Mouse (Mus musculus) MEL (cell line): ENCODE results near the gene Thrap3. TPM values are rescaled to one million over a fixed set of nuclear protein-coding genes. Genes with fewer than 3 reads are reported as not detected.

Source experiments
- DNase-seq: peaks from one replicate; pipeline ENCODE4 v3.0.0; 2011; ENCODE audit warnings: low read depth, low spot score
- H3K27ac ChIP-seq: 2 replicates; pipeline ENCODE4 v1.5.1; 2012; ENCODE audit warnings: low read depth, mild to moderate bottlenecking, control low read depth, low read length, moderate library complexity; ENCODE audit not compliant: control insufficient read depth
- H3K27me3 ChIP-seq, 2 experiments: fragments of 150-350 bp in 1 of 2; sonication (generic) in 1 of 2; 2 replicates each; pipeline ENCODE4 v1.6.1; 2012; ENCODE audit warnings: low read length in 2 of 2, mild to moderate bottlenecking in 2 of 2, improper control_type of control experiment in 1 of 2, moderate library complexity in 1 of 2; ENCODE audit not compliant: insufficient read depth in 2 of 2, control insufficient read depth in 1 of 2
- H3K36me3 ChIP-seq, 2 experiments: 2 replicates each; pipeline ENCODE4 v1.6.1; 2012 to 2014; ENCODE audit warnings: low read length in 2 of 2, improper control_type of control experiment in 1 of 2, inconsistent platforms in 1 of 2, mild to moderate bottlenecking in 1 of 2; ENCODE audit not compliant: insufficient read depth in 2 of 2, control insufficient read depth in 1 of 2
- H3K4me1 ChIP-seq, 2 experiments: fragments of 150-350 bp in 1 of 2; sonication (generic) in 1 of 2; 2 replicates each; pipeline ENCODE4 v1.6.1; 2012; ENCODE audit warnings: low read length in 2 of 2, improper control_type of control experiment in 1 of 2, mild to moderate bottlenecking in 1 of 2; ENCODE audit not compliant: insufficient read depth in 2 of 2, control insufficient read depth in 1 of 2
- H3K4me3 ChIP-seq, 2 experiments: fragments of 150-350 bp in 1 of 2; sonication (generic) in 1 of 2; 2 replicates each; pipeline ENCODE4 v1.5.1; 2012; ENCODE audit warnings: low read depth in 2 of 2, low read length in 2 of 2, mild to moderate bottlenecking in 2 of 2, moderate library complexity in 2 of 2, control low read depth in 1 of 2, improper control_type of control experiment in 1 of 2; ENCODE audit not compliant: control insufficient read depth in 1 of 2, insufficient read depth in 1 of 2
- H3K79me2 ChIP-seq: 2 replicates; pipeline ENCODE4 v1.6.1; 2012; ENCODE audit warnings: mild to moderate bottlenecking, low read length, moderate library complexity; ENCODE audit not compliant: control insufficient read depth, poor library complexity, insufficient read depth
- H3K9ac ChIP-seq: 2 replicates; pipeline ENCODE4 v1.6.1; 2012; ENCODE audit warnings: low read depth, mild to moderate bottlenecking, control low read depth, low read length, moderate library complexity; ENCODE audit not compliant: control insufficient read depth, poor library complexity, severe bottlenecking
- H3K9me3 ChIP-seq: fragments of 150-350 bp; sonication (generic); replicated peaks from 2 replicates; pipeline ENCODE4 v1.6.1; 2012; ENCODE audit warnings: mild to moderate bottlenecking, low read length, improper control_type of control experiment, moderate library complexity; ENCODE audit not compliant: insufficient read depth
- BHLHE40 ChIP-seq: IDR thresholded peaks from 2 replicates; pipeline ENCODE4 v1.6.1; 2012; ENCODE audit warnings: low read depth, mild to moderate bottlenecking, inconsistent platforms, low read length, improper control_type of control experiment, borderline replicate concordance
- CHD1 ChIP-seq: IDR thresholded peaks from 2 replicates; pipeline ENCODE4 v1.6.1; 2012; ENCODE audit warnings: low read depth, mild to moderate bottlenecking, inconsistent platforms, low read length, improper control_type of control experiment
- CHD2 ChIP-seq: IDR thresholded peaks from 2 replicates; pipeline ENCODE4 v1.6.1; 2011; ENCODE audit warnings: low read length, improper control_type of control experiment
- CTCF ChIP-seq, 3 experiments: IDR thresholded peaks in 2 of 3; conservative IDR thresholded peaks in 1 of 3; 2 replicates each; pipeline ENCODE4 v1.5.1; 2011 to 2012; ENCODE audit warnings: low read length in 3 of 3, low read depth in 2 of 3, mild to moderate bottlenecking in 2 of 3, improper control_type of control experiment in 1 of 3, inconsistent platforms in 1 of 3, mixed read lengths in 1 of 3, moderate library complexity in 1 of 3; ENCODE audit not compliant: control insufficient read depth in 1 of 3, insufficient read depth in 1 of 3, poor library complexity in 1 of 3, severe bottlenecking in 1 of 3
- GABPA ChIP-seq: IDR thresholded peaks from 2 replicates; pipeline ENCODE4 v1.6.1; 2012; ENCODE audit warnings: low read depth, mild to moderate bottlenecking, inconsistent platforms, low read length, improper control_type of control experiment, moderate library complexity
- HCFC1 ChIP-seq: IDR thresholded peaks from 2 replicates; pipeline ENCODE4 v1.6.1; 2012; ENCODE audit warnings: low read depth, mild to moderate bottlenecking, inconsistent platforms, low read length, improper control_type of control experiment, moderate library complexity
- JUND ChIP-seq: IDR thresholded peaks from 2 replicates; pipeline ENCODE4 v1.6.1; 2011; ENCODE audit warnings: low read depth, mild to moderate bottlenecking, improper control_type of control experiment, low read length
- KAT2A ChIP-seq: conservative IDR thresholded peaks from 2 replicates; pipeline ENCODE4 v1.6.1; 2012; ENCODE audit warnings: low read depth, low read length, improper control_type of control experiment, inconsistent platforms
- MAFK ChIP-seq: IDR thresholded peaks from 2 replicates; pipeline ENCODE4 v1.6.1; 2011; ENCODE audit warnings: low read depth, mild to moderate bottlenecking, low read length, improper control_type of control experiment, borderline replicate concordance
- MYC ChIP-seq: IDR thresholded peaks from 2 replicates; pipeline ENCODE4 v1.6.1; 2011; ENCODE audit warnings: low read depth, mild to moderate bottlenecking, low read length, improper control_type of control experiment, moderate library complexity
- NELFE ChIP-seq: IDR thresholded peaks from 2 replicates; pipeline ENCODE4 v1.6.1; 2011; ENCODE audit warnings: low read depth, low read length, improper control_type of control experiment
- TBP ChIP-seq: IDR thresholded peaks from 2 replicates; pipeline ENCODE4 v1.8.0; 2011; ENCODE audit warnings: low read depth, low read length, improper control_type of control experiment
- TCF12 ChIP-seq: IDR thresholded peaks from 2 replicates; pipeline ENCODE4 v1.6.1; 2014; ENCODE audit warnings: low read depth, mild to moderate bottlenecking, inconsistent platforms, low read length, improper control_type of control experiment, moderate library complexity
- USF1 ChIP-seq: IDR thresholded peaks from 2 replicates; pipeline ENCODE4 v1.6.1; 2014; ENCODE audit warnings: low read depth, mild to moderate bottlenecking, inconsistent platforms, low read length, improper control_type of control experiment, moderate library complexity
- USF2 ChIP-seq, 2 experiments: IDR thresholded peaks; 2 replicates each; pipeline ENCODE4 v1.6.1; 2011 to 2012; ENCODE audit warnings: improper control_type of control experiment in 2 of 2, low read length in 2 of 2, borderline replicate concordance in 1 of 2, inconsistent platforms in 1 of 2, low read depth in 1 of 2, mild to moderate bottlenecking in 1 of 2; ENCODE audit not compliant: insufficient read depth in 1 of 2
- ZMIZ1 ChIP-seq: IDR thresholded peaks from 2 replicates; pipeline ENCODE4 v1.6.1; 2012; ENCODE audit warnings: low read depth, mild to moderate bottlenecking, inconsistent platforms, low read length, improper control_type of control experiment, moderate library complexity
- ZNF384 ChIP-seq: IDR thresholded peaks from 2 replicates; pipeline ENCODE4 v1.6.1; 2012; ENCODE audit warnings: low read depth, mild to moderate bottlenecking, inconsistent platforms, low read length, improper control_type of control experiment
- polyA plus RNA-seq, 2 experiments: library from polyadenylated mRNA; stranded (reverse) in 1 of 2; unstranded in 1 of 2; fragments of >175 nt in 1 of 2; fragments of >200 nt in 1 of 2; gene quantifications; 2 replicates each; pipeline versions ENCODE4 v1.2.1 to v1.2.4; 2012; ENCODE audit warnings: low replicate concordance in 2 of 2, low read depth in 1 of 2; ENCODE audit not compliant: insufficient read length in 2 of 2, insufficient read depth in 1 of 2, missing spikeins in 1 of 2
- total RNA-seq: library from RNA; depleted of rRNA; stranded (reverse); fragments of 300-350 nt; gene quantifications from 2 replicates; pipeline ENCODE4 v1.2.3, GENCODE M21; 2012

The Thrap3 gene
- total and polyA plus RNA-seq, 3 experiments, result 158 to 471 (median 310) TPM

DNA sequence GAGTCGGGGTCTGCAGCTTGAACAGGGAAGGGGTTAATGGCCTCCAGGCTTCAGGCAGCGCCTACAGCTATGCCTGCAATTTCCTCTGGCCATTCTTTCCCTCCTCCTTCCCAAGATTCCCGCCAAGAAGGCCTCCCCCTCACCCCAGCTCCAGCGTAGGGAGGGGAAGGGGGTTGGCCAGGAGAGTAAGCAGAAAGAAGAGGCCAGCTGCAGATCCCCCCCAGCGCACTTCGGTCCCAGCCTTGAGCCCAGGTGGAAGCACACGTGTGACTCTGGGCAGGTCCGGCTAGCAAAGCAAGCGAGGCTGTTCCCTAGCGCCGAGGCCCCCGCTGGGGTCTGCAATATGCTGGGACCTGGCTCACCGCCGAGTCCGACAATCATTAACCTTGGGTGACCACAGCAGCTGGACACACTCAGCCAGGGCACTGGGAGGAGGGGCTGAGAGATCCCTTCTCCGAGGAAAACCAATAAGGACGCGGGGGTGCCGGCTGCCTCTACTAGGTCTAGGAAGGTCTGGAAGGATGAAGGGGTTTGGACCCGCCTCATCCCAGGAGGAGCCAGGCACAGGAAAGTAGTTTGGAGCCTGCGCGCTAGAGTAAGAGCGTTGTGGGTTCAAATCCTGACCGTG is 54.9 kb downstream of the Thrap3 start, which contains the start of gene Eva1b:
Gene Eva1b, plus strand, starts transcription at position 212 of the 628 bp plus-strand sequence.
- no peak for DNase-seq
- no peak within 1 kb of the TSS for H3K27ac ChIP-seq
- TF ChIP-seq ZMIZ1, result no peak
- TF ChIP-seq CHD2, result no peak
- TF ChIP-seq KAT2A, result no peak
- TF ChIP-seq TCF12, result no peak
- no peak for TF ChIP-seq CHD1
- no peak for TF ChIP-seq ZNF384
- no peak for TF ChIP-seq NELFE
- TF ChIP-seq HCFC1, result no peak
- TF ChIP-seq JUND, result no peak
- TF ChIP-seq CTCF (IDR thresholded peaks at IDR 0.05 in 2 of 3, conservative IDR thresholded peaks at IDR 0.05 in 1 of 3; ENCODE audit: control insufficient read depth in 1 of 3, insufficient read depth in 1 of 3, low read depth in 2 of 3, low read length in 3 of 3, poor library complexity in 1 of 3, severe bottlenecking in 1 of 3), result no peak
- TF ChIP-seq TBP, result no peak
- TF ChIP-seq USF2 (IDR thresholded peaks at IDR 0.05; ENCODE audit: borderline replicate concordance in 1 of 2, insufficient read depth in 1 of 2, low read depth in 1 of 2, low read length in 2 of 2), result no peak

DNA sequence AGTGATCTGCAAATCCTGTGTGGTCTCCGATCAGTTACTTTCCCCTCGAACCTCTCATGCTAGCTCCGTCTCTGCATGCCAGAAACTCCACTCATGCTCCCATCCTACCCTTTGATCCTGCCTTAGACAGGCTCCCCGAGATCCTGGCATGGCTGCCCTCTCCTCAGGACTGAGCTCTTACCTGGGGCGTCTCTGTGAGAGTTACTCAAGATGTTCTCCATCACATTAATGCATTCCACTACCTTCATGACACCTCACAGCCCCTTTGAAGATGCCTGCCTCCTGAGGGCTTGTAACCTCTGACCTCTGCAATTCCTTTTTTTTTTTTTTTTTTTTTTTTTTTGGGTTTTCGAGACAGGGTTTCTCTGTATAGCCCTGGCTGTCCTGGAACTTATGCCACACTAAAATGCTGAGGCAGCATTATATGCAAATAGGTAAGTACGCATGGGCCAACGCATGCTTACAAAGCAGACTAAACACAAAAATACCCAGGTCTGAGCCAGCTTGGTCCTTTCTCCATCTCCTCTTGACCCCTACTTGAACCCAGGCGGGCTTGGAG is 55.5 kb downstream of the Thrap3 start:
- no peaks in the 10 kb centered on the region for H3K36me3 ChIP-seq
- TF ChIP-seq MAFK (peak; percentile 65; the same call in 1 of the 2 replicates), USF2 (IDR thresholded peaks at IDR 0.05; ENCODE audit: borderline replicate concordance in 1 of 2, insufficient read depth in 1 of 2, low read depth in 1 of 2, low read length in 2 of 2) (no peak)
- TF ChIP-seq, all 39 proteins: peak for 1
- no peak overlapping the region for H3K27ac ChIP-seq
- DNase-seq, result no peak
- H3K79me2 ChIP-seq, result no peaks in the 10 kb centered on the region
- no peak overlapping the region for H3K4me3 ChIP-seq
- peaks cover 0 to 7% of the 10 kb centered on the region in 2 experiments; a peak in 2 of 4 replicates for H3K4me1 ChIP-seq
- H3K9me3 ChIP-seq, result no peaks in the 10 kb centered on the region
- H3K27me3 ChIP-seq, result no peaks in the 10 kb centered on the region
- no peak overlapping the region for H3K9ac ChIP-seq

More for the DNA sequence above, 54.9 kb downstream of the Thrap3 start, which contains the start of gene Eva1b:
- Histone ChIP-seq H3K27me3 (no peaks in the 10 kb centered on the region), H3K36me3 (no peaks in the 10 kb centered on the region), H3K79me2 (no peaks in the 10 kb centered on the region), H3K9me3 (no peaks in the 10 kb centered on the region), H3K9ac (peak within 1 kb of the TSS; percentile 65), H3K4me1 (peaks cover 0 to 7% of the 10 kb centered on the region in 2 experiments; a peak in 2 of 4 replicates), H3K4me3 (peak within 1 kb of the TSS; percentile 62 to 82)

DNA sequence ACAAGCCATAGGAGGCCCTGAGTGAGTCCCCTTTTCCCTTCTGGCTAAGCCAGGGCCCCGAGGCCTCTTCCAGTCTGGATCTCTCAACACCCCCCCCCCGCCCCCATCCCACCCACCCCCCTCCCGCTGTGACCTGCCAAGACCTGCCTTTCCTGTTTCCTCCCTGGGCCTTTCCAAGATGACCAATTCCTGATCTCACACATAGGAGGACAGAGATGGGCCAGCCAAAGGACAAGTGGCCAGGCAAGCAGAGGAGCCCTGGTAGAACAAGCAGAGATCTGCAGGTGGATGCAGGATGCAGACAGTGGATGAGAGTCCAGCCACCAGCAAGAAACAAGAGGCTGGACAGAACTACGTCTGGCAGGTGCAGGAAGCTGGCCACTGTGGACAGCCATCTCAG is 57.2 kb downstream of the Thrap3 start:
- no peak for DNase-seq
- H3K9ac ChIP-seq, result no peak overlapping the region
- no peaks in the 10 kb centered on the region for H3K79me2 ChIP-seq
- no peak overlapping the region for H3K4me3 ChIP-seq
- H3K9me3 ChIP-seq, result no peaks in the 10 kb centered on the region
- H3K4me1 ChIP-seq, result peaks cover 0 to 7% of the 10 kb centered on the region in 2 experiments; a peak in 2 of 4 replicates
- H3K27me3 ChIP-seq, result no peaks in the 10 kb centered on the region
- H3K36me3 ChIP-seq, result no peaks in the 10 kb centered on the region
- TF ChIP-seq USF1, result no peak
- TF ChIP-seq CHD2, result no peak
- TF ChIP-seq BHLHE40, result no peak
- TF ChIP-seq GABPA, result no peak
- TF ChIP-seq USF2 (IDR thresholded peaks at IDR 0.05; ENCODE audit: borderline replicate concordance in 1 of 2, insufficient read depth in 1 of 2, low read depth in 1 of 2, low read length in 2 of 2), result no peak
- TF ChIP-seq MYC, result no peak
- H3K27ac ChIP-seq, result no peak overlapping the region
